Mouse (Mus musculus) liver, adult 2 months (tissue): ENCODE results near the gene Nuak2.

ENCODE experiments used
- CTCF ChIP-seq: fragments of 200-500 bp; IDR thresholded peaks from 2 replicates; pipeline ENCODE4 v1.5.1; 2011; ENCODE audit warnings: low read depth, low read length, control low read depth
- POLR2A ChIP-seq: fragments of 200-500 bp; IDR thresholded peaks from 2 replicates; pipeline ENCODE4 v1.6.1; 2011; ENCODE audit warnings: low read length, control low read depth; ENCODE audit not compliant: insufficient read depth; ENCODE audit errors: extremely low read depth

DNA sequence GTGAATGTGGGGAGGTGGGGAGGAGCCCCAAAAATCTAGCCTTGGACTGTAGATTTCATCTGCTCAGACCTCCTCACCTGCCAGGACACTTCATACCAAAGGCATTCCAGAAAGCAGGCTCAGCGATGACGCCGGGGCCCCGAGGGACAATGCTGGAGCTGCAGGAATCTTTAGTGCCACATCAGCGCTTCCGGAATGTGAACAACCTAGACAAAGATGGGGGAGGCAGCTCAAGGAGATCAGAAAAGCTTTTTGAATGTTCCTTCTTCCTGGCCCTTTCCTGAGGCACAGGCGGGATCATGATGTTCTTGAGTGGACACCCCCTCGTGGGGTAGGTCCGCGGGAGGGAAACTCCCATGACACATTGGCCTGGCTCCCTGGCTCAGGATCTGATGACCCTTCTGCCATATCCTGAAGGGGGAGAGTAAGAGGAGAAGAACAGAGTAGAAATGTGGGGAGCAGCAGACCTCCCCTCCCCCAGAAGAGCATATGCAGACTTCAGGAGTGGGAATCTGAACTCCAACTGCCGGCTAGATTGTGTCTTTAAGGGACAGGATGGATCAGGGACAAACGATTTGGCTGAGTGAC is 19.5 kb downstream of the Nuak2 start:
- TF ChIP-seq CTCF = no peak
- no peak for TF ChIP-seq POLR2A
